Mouse (Mus musculus) lung, embryonic 15.5 days (tissue): ENCODE data around the gene H2-M5. TPM values are rescaled to one million over a fixed set of nuclear protein-coding genes. Genes with fewer than 3 reads are reported as not detected.

ENCODE experiments used
- ATAC-seq: fragments of 200-750 bp; cut with Nextera tagmentation; 2 replicates; pipeline ENCODE4 v1.8.0; 2017; ENCODE audit warnings: moderate number of reproducible peaks, borderline replicate concordance; ENCODE audit not compliant: low FRiP score, low TSS enrichment; ENCODE audit errors: extremely low read depth
- H3K27ac ChIP-seq: fragments of 300-500 bp; sonication (generic); 2 replicates; pipeline ENCODE4 v1.5.1; 2015; ENCODE audit warnings: moderate library complexity, mild to moderate bottlenecking, inconsistent platforms
- H3K27me3 ChIP-seq: fragments of 300-500 bp; sonication (generic); 2 replicates; pipeline ENCODE4 v1.6.1; 2015; ENCODE audit warnings: inconsistent platforms
- H3K36me3 ChIP-seq: fragments of 300-500 bp; sonication (generic); 2 replicates; pipeline ENCODE4 v1.6.1; 2015; ENCODE audit warnings: inconsistent platforms
- H3K4me1 ChIP-seq: fragments of 300-500 bp; sonication (generic); 2 replicates; pipeline ENCODE4 v1.6.1; 2015; ENCODE audit warnings: inconsistent platforms
- H3K4me2 ChIP-seq: fragments of 300-500 bp; sonication (generic); 2 replicates; pipeline ENCODE4 v1.6.1; 2015; ENCODE audit warnings: inconsistent platforms, mild to moderate bottlenecking, moderate library complexity
- H3K4me3 ChIP-seq: fragments of 300-500 bp; sonication (generic); 2 replicates; pipeline ENCODE4 v1.5.1; 2015; ENCODE audit warnings: mild to moderate bottlenecking, inconsistent platforms
- H3K9ac ChIP-seq: fragments of 300-500 bp; sonication (generic); 2 replicates; pipeline ENCODE4 v1.6.1; 2015; ENCODE audit warnings: inconsistent platforms
- H3K9me3 ChIP-seq: fragments of 300-500 bp; sonication (generic); 2 replicates; pipeline ENCODE4 v1.6.1; 2016; ENCODE audit warnings: inconsistent platforms
- WGBS: fragments of 180-500 bp; shearing (Covaris S2); methylation state at CpG from one replicate; pipeline ENCODE4 v1.1.7; 2015; 5-methylcytosine and 5-hydroxymethylcytosine counted together
- polyA plus RNA-seq: library from polyadenylated mRNA; unstranded; fragments of >200 nt; fragmentation: Nextera tagmentation; extraction: Ambion mirVana; gene quantifications from 2 replicates; pipeline ENCODE4 v1.2.1, GENCODE M21; 2015

Gene H2-M5
- polyA plus RNA-seq, 1 experiment from 2014 or later, result 0.40 TPM

GRCm38 (mm10) chr17:37009460-37010042 is 20.2 kb upstream of the H2-M5 start:
- no peak for ATAC-seq
- Histone ChIP-seq H3K9ac (no peak overlapping the region), H3K9me3 (no peaks in the 10 kb centered on the region), H3K27ac (no peak overlapping the region), H3K36me3 (peaks cover 37% of the 10 kb centered on the region), H3K4me1 (0 out of 2 replicates have a peak, but pooled peaks cover 7% of the 10 kb centered on the region), H3K4me2 (no peak overlapping the region), H3K27me3 (no peaks in the 10 kb centered on the region), H3K4me3 (no peak overlapping the region)
- 90% methylated on average over 17 of the region's 17 CpGs for WGBS

- WGBS, result 84% methylated on average over 6 of the region's 6 CpGs
- no peak overlapping the region for H3K9ac ChIP-seq
- ATAC-seq, result no peak
- peaks cover 15% of the 10 kb centered on the region for H3K4me1 ChIP-seq
- no peaks in the 10 kb centered on the region for H3K27me3 ChIP-seq
- H3K36me3 ChIP-seq, result peaks cover 38% of the 10 kb centered on the region
- H3K9me3 ChIP-seq, result no peaks in the 10 kb centered on the region
- H3K27ac ChIP-seq, result no peak overlapping the region
- H3K4me2 ChIP-seq, result no peak overlapping the region
- no peak overlapping the region for H3K4me3 ChIP-seq
Measured at GRCm38 (mm10) chr17:37008161-37008560, 18.8 kb upstream of the H2-M5 start.

- Histone ChIP-seq H3K4me1 (peaks cover 14% of the 10 kb centered on the region), H3K9me3 (no peaks in the 10 kb centered on the region), H3K27ac (0 out of 2 replicates have a peak overlapping the region, but pooled peaks have one; percentile 95), H3K4me3 (peak overlapping the region; percentile 73), H3K36me3 (peaks cover 20% of the 10 kb centered on the region), H3K4me2 (peak overlapping the region; percentile 85), H3K27me3 (no peaks in the 10 kb centered on the region), H3K9ac (peak overlapping the region; percentile 86)
- 12% methylated on average over 4 of the region's 4 CpGs for WGBS
- no peak for ATAC-seq
Measured at GRCm38 (mm10) chr17:37003366-37003765, 14.0 kb upstream of the H2-M5 start.

- H3K4me3 ChIP-seq, result peak overlapping the region; percentile 73
- peak overlapping the region; percentile 86 for H3K9ac ChIP-seq
- peak overlapping the region; percentile 85 for H3K4me2 ChIP-seq
- peaks cover 13% of the 10 kb centered on the region for H3K36me3 ChIP-seq
- no peaks in the 10 kb centered on the region for H3K27me3 ChIP-seq
- WGBS, result under 1% methylated on average over 49 of the region's 49 CpGs
- ATAC-seq, result peak; percentile 92
- H3K4me1 ChIP-seq, result peaks cover 14% of the 10 kb centered on the region
- peak overlapping the region; percentile 95 for H3K27ac ChIP-seq
- H3K9me3 ChIP-seq, result no peaks in the 10 kb centered on the region
Measured at GRCm38 (mm10) chr17:37002364-37003330, 13.3 kb upstream of the H2-M5 start.

GRCm38 (mm10) chr17:37000863-37001262 is 11.5 kb upstream of the H2-M5 start, which contains the start of gene Zfp57:
Zfp57 (plus strand) TSS chr17:37001163.
- 0 out of 2 replicates have a peak within 1 kb of the TSS, but pooled peaks have one; percentile 41 for H3K27ac ChIP-seq

GRCm38 (mm10) chr17:36998477-36998876 is 9.1 kb upstream of the H2-M5 start:
- 66% methylated on average over 2 of the region's 2 CpGs for WGBS
- no peak overlapping the region for H3K4me3 ChIP-seq

More at GRCm38 (mm10) chr17:37000863-37001262, 11.5 kb upstream of the H2-M5 start, which contains the start of gene Zfp57:
- 90% methylated on average over 7 of the region's 7 CpGs for WGBS
- H3K27me3 ChIP-seq, result no peaks in the 10 kb centered on the region
- H3K4me3 ChIP-seq, result peak within 1 kb of the TSS; percentile 73
- peak within 1 kb of the TSS; percentile 85 for H3K4me2 ChIP-seq
- ATAC-seq, result no peak
- peaks cover 14% of the 10 kb centered on the region for H3K4me1 ChIP-seq
- no peak within 1 kb of the TSS for H3K9ac ChIP-seq
- no peaks in the 10 kb centered on the region for H3K9me3 ChIP-seq
- peaks cover 4% of the 10 kb centered on the region for H3K36me3 ChIP-seq

GRCm38 (mm10) chr17:36997033-36997735 is 7.8 kb upstream of the H2-M5 start:
- 27% methylated on average over 7 of the region's 7 CpGs for WGBS
- no peak for ATAC-seq
- H3K9ac ChIP-seq, result no peak overlapping the region

More at GRCm38 (mm10) chr17:36998477-36998876, 9.1 kb upstream of the H2-M5 start:
- H3K4me2 ChIP-seq, result no peak overlapping the region
- H3K9ac ChIP-seq, result no peak overlapping the region
- no peak overlapping the region for H3K27ac ChIP-seq
- no peaks in the 10 kb centered on the region for H3K9me3 ChIP-seq
- H3K36me3 ChIP-seq, result no peaks in the 10 kb centered on the region
- ATAC-seq, result no peak
- H3K4me1 ChIP-seq, result peaks cover 9% of the 10 kb centered on the region
- no peaks in the 10 kb centered on the region for H3K27me3 ChIP-seq

GRCm38 (mm10) chr17:36995448-36995847 is 6.1 kb upstream of the H2-M5 start:
- Histone ChIP-seq H3K27ac (no peak overlapping the region), H3K27me3 (no peaks in the 10 kb centered on the region), H3K9me3 (no peaks in the 10 kb centered on the region), H3K36me3 (no peaks in the 10 kb centered on the region), H3K4me3 (no peak overlapping the region), H3K9ac (no peak overlapping the region), H3K4me1 (no peaks in the 10 kb centered on the region), H3K4me2 (no peak overlapping the region)
- 62% methylated on average over 3 of the region's 3 CpGs for WGBS
- ATAC-seq, result no peak

More at GRCm38 (mm10) chr17:36997033-36997735, 7.8 kb upstream of the H2-M5 start:
- Histone ChIP-seq H3K4me2 (no peak overlapping the region), H3K4me3 (no peak overlapping the region), H3K36me3 (no peaks in the 10 kb centered on the region), H3K27me3 (no peaks in the 10 kb centered on the region), H3K9me3 (no peaks in the 10 kb centered on the region), H3K27ac (no peak overlapping the region), H3K4me1 (peaks cover 3% of the 10 kb centered on the region; the same call in 1 of the 2 replicates)

GRCm38 (mm10) chr17:36994528-36994927 is 5.2 kb upstream of the H2-M5 start:
- Histone ChIP-seq H3K27ac (no peak overlapping the region), H3K36me3 (no peaks in the 10 kb centered on the region), H3K4me1 (no peaks in the 10 kb centered on the region), H3K9ac (no peak overlapping the region), H3K4me2 (no peak overlapping the region), H3K27me3 (peaks cover 3% of the 10 kb centered on the region), H3K9me3 (no peaks in the 10 kb centered on the region), H3K4me3 (no peak overlapping the region)
- no peak for ATAC-seq
- WGBS, result 87% methylated on average over 2 of the region's 2 CpGs

GRCm38 (mm10) chr17:36993770-36994325 is 4.5 kb upstream of the H2-M5 start:
- Histone ChIP-seq H3K4me1 (no peaks in the 10 kb centered on the region), H3K9ac (no peak overlapping the region), H3K4me2 (no peak overlapping the region), H3K27ac (no peak overlapping the region), H3K4me3 (no peak overlapping the region), H3K36me3 (no peaks in the 10 kb centered on the region), H3K27me3 (peaks cover 10% of the 10 kb centered on the region), H3K9me3 (no peaks in the 10 kb centered on the region)
- 91% methylated on average over 4 of the region's 4 CpGs for WGBS
- ATAC-seq, result no peak
